Mouse (Mus musculus) CH12.LX (cell line): ENCODE measurements at regions not wholly inside any gene's neighbourhood (a gene's known extent, or its start where the extent isn't known, plus 50 kb on each side); places are given as distances from the start of the nearest gene placed in this dataset.

Experiments used
- BHLHE40 ChIP-seq: IDR thresholded peaks from 2 replicates; pipeline ENCODE4 v1.6.1; 2011; ENCODE audit warnings: mild to moderate bottlenecking, low read depth, low read length, improper control_type of control experiment
- CTCF ChIP-seq, 2 experiments: IDR thresholded peaks in 1 of 2; conservative IDR thresholded peaks in 1 of 2; 2 replicates each; pipeline ENCODE4 v1.5.1; 2011 to 2012; ENCODE audit warnings: low read depth in 2 of 2, low read length in 2 of 2, improper control_type of control experiment in 1 of 2, inconsistent platforms in 1 of 2, mild to moderate bottlenecking in 1 of 2, moderate library complexity in 1 of 2
- ELF1 ChIP-seq: IDR thresholded peaks from 2 replicates; pipeline ENCODE4 v1.6.1; 2014; ENCODE audit warnings: low read depth, mild to moderate bottlenecking, inconsistent platforms, low read length, improper control_type of control experiment
- EP300 ChIP-seq: IDR thresholded peaks from 2 replicates; pipeline ENCODE4 v1.6.1; 2011; ENCODE audit warnings: low read length, improper control_type of control experiment
- HCFC1 ChIP-seq: IDR thresholded peaks from 2 replicates; pipeline ENCODE4 v1.6.1; 2012; ENCODE audit warnings: low read depth, mild to moderate bottlenecking, inconsistent platforms, low read length, improper control_type of control experiment
- MAX ChIP-seq: IDR thresholded peaks from 2 replicates; pipeline ENCODE4 v1.6.1; 2011; ENCODE audit warnings: low read length, improper control_type of control experiment
- MYC ChIP-seq: IDR thresholded peaks from 2 replicates; pipeline ENCODE4 v1.6.1; 2011; ENCODE audit warnings: low read depth, mild to moderate bottlenecking, improper control_type of control experiment, low read length
- ZMIZ1 ChIP-seq: IDR thresholded peaks from 2 replicates; pipeline ENCODE4 v1.6.1; 2012; ENCODE audit warnings: low read depth, mild to moderate bottlenecking, inconsistent platforms, low read length, improper control_type of control experiment

DNA sequence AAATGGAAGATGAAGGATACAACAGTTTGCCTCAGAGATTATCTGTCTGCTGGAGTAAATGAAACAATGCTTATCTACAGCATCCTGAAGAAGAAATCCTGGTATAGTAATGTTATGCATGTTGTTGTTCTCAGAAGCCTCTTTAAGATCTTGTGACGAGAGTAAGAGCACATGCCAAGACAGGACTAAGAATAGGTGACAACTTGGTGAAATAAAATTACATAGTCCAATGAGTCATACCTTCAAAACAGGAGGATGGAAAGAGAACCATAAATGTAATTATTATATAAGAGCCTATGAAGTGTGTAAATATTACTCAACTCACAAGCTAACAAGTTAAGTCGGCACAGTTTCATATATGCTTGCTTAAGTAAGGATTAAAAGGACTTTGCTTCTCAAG is 239.4 kb upstream of the Apob start:
- TF ChIP-seq MYC (no peak), MAX (no peak), CTCF (conservative IDR thresholded peaks at IDR 0.05 in 1 of 2, IDR thresholded peaks at IDR 0.05 in 1 of 2; ENCODE audit: low read depth in 2 of 2, low read length in 2 of 2) (no peak), HCFC1 (no peak), ELF1 (no peak), EP300 (no peak), BHLHE40 (no peak), ZMIZ1 (no peak)
